Mouse (Mus musculus) cerebellum, adult 8-10 months (tissue): ENCODE results near the gene Fnbp1l.
A peak's percentile ranks its signal among the peaks of the same experiment; 100 is the strongest.

Experiments used
- DNase-seq: peaks from one replicate; pipeline ENCODE4 v3.0.0; 2022

Fnbp1l gene

DNA sequence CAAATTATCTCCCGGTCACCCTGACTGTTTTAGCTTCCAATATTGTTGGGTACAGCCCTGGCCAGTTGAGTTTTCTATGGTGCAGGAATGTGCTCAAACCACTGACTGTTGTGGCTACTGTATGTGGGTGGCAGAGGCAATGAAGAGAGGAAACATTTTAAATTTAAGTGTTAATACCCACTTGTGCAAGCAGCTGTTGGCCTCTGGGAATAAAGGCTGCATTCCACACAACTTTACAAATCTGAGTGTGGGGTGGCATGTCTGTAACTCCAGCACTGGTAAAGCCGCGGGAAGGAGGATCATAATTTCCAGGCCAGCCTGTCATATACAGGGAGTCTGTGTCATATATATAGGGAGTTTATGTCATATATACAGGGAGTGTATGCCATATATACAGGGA, 99.2 kb downstream of the Fnbp1l start:
- DNase-seq, result no peak

DNA sequence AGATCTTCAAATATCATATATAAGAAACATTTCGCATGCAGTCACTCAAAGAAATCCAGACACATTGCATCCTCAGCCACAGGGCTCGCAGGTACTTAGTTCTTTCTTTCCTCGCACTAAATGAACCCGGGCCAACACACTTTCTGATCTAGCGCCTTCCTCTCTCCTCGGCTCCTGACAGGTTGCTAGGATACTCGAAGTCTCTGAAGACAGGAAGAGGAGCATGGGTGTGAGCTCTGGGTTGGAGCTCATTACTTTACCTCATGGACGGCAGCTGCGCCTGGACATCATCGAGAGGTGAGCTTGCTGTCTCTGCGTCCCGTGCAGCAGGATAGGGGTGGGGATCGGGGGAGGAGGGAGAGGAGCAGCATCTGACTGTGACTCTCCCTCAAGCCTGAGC, 100.4 kb downstream of the Fnbp1l start:
- DNase-seq, result no peak

DNA sequence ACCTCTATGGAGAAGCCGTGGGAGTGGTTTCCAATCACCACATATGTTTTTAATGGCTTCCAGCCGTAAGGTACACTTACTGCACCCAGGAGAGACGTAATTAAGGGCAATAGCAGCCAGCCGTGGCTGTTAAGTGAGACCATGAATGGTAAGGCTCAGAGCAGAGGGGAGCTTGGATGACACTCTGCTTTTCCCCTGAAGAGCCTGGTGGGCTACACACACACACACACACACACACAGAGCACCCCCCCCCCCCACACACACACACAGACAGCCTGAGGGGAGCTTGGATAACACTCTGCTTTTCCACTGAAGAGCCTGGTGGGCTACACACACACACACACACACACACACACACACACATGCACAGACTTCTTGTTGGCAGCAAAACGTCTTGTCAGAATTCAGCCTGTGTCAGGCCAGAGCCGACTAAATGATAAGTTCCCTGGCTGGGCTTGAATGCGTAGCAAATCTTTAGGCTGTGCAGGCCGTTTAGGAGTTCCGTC, 101.2 kb downstream of the Fnbp1l start:
- DNase-seq, result no peak

GRCm38 (mm10) chr3:122517726-122518125, 101.8 kb downstream of the Fnbp1l start:
- DNase-seq, result no peak

DNA sequence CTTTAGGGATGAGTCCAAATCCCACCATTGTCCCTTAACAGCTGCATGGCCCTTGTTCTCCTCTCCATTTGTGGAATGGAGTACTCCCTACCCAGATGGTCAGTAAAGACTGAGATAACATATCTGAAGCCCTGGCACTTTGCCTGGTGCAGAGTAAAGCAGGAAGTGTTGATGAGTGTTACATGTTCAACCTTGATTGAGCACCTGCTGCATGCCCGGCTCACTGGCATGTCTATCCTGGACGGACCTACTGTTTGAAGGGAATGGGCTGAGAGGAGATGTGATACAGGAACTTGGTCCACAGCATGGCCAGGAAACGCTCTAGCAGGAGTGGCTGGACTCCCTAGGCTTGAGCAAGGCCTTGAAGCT, 103.2 kb downstream of the Fnbp1l start:
- no peak for DNase-seq

DNA sequence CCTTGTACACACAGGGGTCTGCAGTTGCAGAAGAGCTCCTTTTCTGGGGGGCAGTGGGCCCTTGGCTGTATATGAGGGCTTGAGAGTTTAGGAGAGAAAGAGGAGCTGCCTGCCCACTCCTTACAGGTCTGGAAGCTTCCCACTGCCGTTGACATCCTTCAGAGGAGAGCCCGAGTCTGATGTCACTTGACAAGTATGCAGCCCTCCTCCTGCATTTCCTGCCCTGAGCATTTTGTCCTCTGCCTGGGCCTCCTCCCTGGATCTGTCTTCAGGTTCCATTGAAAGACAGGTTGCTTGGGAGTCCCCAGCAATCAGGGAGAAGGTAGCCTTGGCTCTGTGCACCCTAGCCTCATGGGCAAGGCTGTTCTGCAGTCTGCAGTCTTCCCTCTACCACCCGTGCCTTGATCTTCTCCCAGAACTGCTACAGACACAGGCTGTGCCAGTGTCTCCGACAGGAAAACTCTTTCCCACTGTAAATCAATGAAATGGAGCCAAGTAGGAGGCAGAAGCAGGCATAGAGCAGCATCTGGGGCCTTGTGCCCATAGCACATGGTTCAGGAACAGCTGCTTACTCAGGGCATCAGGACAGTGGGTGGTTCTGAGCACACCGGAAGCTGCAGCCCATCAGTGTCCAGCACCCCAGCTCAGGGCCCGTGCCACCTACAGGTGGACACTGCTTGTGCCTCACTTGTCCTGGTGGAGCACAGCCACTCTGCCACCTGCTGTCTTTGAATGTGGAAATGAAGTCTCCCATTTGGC, 103.8 kb downstream of the Fnbp1l start:
- no peak for DNase-seq

DNA sequence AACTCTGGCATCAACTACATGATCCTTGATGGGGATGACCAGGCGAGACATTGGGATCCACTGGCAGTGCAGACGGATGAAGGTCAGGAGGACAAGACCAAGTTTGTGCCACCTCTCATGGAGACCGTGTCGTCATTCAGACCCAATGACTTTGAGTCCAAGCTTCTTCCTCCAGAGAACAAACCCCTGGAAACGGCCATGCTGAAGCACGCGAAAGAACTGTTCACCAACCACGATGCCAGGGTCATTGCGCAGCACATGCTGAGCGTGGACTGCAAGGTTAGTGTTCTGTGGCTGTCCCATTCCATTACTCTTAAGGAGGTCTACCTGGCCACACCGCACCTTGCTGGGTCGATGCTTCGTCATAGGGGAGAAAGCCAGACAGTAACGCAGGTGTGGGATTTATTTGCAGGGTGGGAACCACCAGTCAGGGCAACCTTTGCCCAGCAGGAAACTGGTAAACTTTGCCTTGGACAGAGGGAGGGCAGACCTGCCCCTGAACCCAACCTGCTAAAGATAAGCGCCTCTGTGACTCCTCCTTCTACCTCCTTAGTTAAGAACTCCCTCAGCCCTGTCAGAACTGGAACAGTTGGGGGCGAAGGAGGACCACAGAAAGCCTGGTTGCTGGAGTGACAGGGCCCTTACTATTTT, 106.7 kb downstream of the Fnbp1l start:
- no peak for DNase-seq

- DNase-seq, result no peak
Measured at GRCm38 (mm10) chr3:122511721-122512619, 107.5 kb downstream of the Fnbp1l start.

- no peak for DNase-seq
Measured at GRCm38 (mm10) chr3:122510932-122511331, 108.6 kb downstream of the Fnbp1l start.

- no peak for DNase-seq
Measured at GRCm38 (mm10) chr3:122510240-122510750, 109.2 kb downstream of the Fnbp1l start.

- no peak for DNase-seq
Measured at GRCm38 (mm10) chr3:122509534-122510239, 109.8 kb downstream of the Fnbp1l start.

GRCm38 (mm10) chr3:122509084-122509483, 110.4 kb downstream of the Fnbp1l start:
- peak; percentile 12 for DNase-seq

GRCm38 (mm10) chr3:122507826-122508225, 111.7 kb downstream of the Fnbp1l start:
- no peak for DNase-seq

- no peak for DNase-seq
Measured at GRCm38 (mm10) chr3:122506343-122506916, 113.1 kb downstream of the Fnbp1l start.

DNA sequence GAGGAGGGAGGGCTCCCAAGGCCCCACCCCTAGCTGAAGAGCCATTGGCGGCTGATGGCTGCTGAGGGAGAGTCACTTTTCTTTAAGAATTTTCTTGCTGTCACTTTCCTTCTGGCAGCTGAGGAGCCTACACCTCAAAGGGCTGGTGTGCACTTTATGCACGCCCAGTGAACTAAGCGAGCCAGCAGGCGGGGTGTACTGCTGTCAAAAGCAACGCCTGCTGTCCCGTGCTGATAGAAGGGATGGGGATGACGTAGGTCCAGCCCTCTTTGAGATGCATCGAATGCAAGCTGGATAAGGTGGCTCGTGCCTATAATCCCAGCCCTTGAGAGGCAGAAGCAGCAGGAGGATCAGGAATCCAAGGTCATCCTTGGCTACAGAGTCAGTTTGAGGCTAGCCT, 118.6 kb downstream of the Fnbp1l start:
- DNase-seq, result no peak

DNA sequence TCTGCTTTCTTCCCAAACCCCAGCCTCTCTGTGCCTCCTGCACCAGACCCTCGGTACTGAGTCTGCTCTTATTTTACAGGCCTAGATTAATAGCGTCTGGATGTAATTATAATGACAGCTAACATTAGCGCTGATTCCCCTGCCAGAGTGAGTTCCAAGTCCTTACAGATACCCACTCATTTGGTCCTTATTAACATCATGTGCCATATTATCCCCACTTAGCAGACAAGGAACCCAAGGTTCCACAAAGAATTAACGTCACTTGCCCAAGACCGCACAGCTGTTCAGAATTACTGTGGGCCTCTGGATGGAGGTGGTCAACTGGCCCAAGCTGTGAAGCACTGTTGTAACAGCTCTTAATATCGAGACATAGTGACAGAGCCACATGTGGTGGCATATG, 119.9 kb downstream of the Fnbp1l start:
- DNase-seq, result no peak

DNA sequence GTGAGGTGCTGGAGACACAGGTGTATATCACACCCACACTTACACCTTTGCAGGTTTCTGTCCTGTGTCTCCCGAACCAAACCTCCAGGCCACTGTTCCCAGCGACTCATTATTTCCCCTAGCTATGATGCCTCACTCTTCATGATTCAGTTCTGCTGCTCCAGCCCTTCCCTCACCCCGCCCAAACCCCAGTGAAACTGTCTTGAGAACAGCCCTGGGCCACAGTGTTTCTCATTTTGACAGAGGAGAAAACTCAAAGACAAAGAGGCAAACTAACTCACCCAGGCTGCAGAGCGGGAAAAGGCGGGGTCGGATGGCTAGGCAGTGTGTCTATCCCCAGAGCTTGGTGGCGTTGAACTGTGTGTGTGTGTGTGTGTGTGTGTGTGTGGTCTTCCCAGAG, 121.0 kb downstream of the Fnbp1l start:
- DNase-seq, result no peak

DNA sequence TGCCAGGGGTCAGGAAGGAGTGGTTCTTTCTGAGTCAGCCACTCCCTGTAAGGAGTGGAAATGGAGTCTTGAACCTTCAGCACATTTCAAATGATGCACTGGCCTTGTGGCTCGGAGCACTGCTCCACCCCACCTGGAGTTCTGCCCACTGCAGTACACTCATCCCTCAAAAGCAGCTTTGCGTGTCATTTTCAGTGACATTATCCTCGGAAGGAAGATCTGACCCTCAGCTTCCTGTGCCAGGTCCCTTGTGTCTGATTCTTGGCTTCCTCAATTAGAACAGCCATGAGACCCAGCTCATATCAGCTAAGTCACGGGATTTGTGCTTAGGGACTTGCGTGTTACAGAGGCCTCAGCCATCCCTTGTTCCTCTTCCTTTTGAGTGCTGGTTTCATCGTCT, 121.6 kb downstream of the Fnbp1l start:
- DNase-seq, result no peak

DNA sequence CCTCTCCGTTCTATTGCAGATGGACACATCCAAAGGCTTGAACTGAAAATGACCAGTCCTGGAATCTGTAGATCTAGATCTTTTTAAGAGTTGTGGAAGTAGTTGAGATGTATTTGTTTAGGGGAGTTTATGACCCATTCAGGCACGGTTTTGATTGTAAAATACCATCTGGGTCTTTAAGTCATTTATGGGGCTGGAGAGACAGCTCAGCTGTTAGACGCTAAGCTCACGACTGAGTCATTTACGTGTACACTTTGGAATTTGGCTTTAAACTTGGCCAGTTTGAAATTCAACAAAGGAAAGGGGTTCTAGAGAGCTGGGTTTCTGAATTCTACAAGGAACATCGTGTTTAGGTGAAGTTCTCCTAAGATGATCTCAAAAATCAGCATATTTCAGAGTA, 124.8 kb downstream of the Fnbp1l start:
- no peak for DNase-seq

- no peak for DNase-seq
Measured at GRCm38 (mm10) chr3:122492872-122493615, 126.5 kb downstream of the Fnbp1l start.

DNA sequence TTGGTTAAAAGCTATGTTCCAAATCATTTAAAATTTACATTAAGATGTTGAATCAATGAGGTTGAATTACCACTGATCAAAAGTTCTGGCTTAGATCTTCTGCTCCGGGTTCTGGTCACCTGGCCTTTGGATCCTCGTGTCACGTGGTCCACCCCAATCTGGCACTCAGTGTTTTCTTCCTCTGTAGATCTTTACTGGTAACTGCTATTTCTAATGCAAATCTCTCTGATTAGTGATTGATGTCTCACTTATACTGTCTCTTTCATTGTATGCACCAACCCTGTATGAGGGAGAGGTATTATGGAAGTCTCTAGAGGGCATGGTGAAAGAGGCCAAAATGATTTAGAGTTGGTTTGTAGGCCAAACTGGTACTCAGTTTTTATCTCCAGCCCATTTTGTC, 127.5 kb downstream of the Fnbp1l start:
- DNase-seq, result no peak
